Mouse (Mus musculus) liver, postnatal 0 days (tissue): Measurements from ENCODE around the gene Chrna1.

Experiments used
- CTCF ChIP-seq: sonication (generic); IDR thresholded peaks from 2 replicates; pipeline ENCODE4 v1.5.1; 2016; ENCODE audit warnings: antibody characterized with exemption, low read depth
- EP300 ChIP-seq: IDR thresholded peaks from 2 replicates; pipeline ENCODE4 v1.6.1; 2016; ENCODE audit warnings: antibody characterized with exemption, low read depth, mild to moderate bottlenecking

DNA sequence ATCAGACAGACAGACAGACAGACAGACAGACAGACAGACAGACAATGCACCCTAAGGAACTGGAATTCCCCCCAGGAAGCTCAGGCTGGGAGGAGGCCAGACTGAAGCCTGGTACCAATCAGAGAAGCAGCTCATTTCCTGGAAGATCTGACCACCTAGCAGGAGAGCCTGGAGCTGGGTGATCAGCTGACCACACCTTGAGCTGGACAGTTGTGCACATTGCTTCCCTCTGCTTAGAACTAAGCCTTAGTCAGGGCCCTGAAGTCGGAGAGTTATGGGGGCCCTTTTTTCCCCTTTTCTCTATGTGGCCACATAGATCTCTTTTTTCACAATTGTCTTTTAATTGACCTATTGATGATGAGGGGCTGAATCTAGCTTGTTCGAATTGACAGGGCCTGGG lies 27.0 kb upstream of the Chrna1 start:
- TF ChIP-seq CTCF (no peak), EP300 (no peak)
